Mouse (Mus musculus) intestine, embryonic 14.5 days (tissue): ENCODE data around the gene Gphn. TPM values are rescaled to one million over a fixed set of nuclear protein-coding genes. Genes with fewer than 3 reads are reported as not detected.

Experiments used
- ATAC-seq: fragments of 200-750 bp; cut with Nextera tagmentation; replicated peaks from 2 replicates; pipeline ENCODE4 v1.8.0; 2017; ENCODE audit warnings: low read depth, moderate number of reproducible peaks, moderate TSS enrichment, moderate library complexity; ENCODE audit not compliant: low FRiP score, low TSS enrichment
- DNase-seq: peaks from one replicate; pipeline ENCODE4 v3.0.0-alpha.2; 2018; ENCODE audit warnings: low spot score
- H3K27ac ChIP-seq: fragments of 300-500 bp; sonication (generic); 2 replicates; pipeline ENCODE4 v1.5.1; 2014; ENCODE audit warnings: low read depth, mild to moderate bottlenecking, control low read depth
- H3K27me3 ChIP-seq: fragments of 300-500 bp; sonication (generic); replicated peaks from 2 replicates; pipeline ENCODE4 v1.6.1; 2014; ENCODE audit warnings: low read length, control low read depth; ENCODE audit not compliant: control insufficient read depth, insufficient read depth
- H3K36me3 ChIP-seq: fragments of 300-500 bp; sonication (generic); 2 replicates; pipeline ENCODE4 v1.6.1; 2014; ENCODE audit warnings: low read length, control low read depth; ENCODE audit not compliant: control insufficient read depth, insufficient read depth
- H3K4me1 ChIP-seq: fragments of 300-500 bp; sonication (generic); replicated peaks from 2 replicates; pipeline ENCODE4 v1.6.1; 2014; ENCODE audit warnings: low read length, control low read depth, mixed read lengths; ENCODE audit not compliant: control insufficient read depth, insufficient read depth
- H3K4me2 ChIP-seq: fragments of 300-500 bp; sonication (generic); 2 replicates; pipeline ENCODE4 v1.6.1; 2014; ENCODE audit warnings: low read length
- H3K4me3 ChIP-seq: fragments of 300-500 bp; sonication (generic); 2 replicates; pipeline ENCODE4 v1.5.1; 2014; ENCODE audit warnings: low read depth, low read length, control low read depth, mixed read lengths
- H3K9ac ChIP-seq: fragments of 300-500 bp; sonication (generic); 2 replicates; pipeline ENCODE4 v1.6.1; 2014; ENCODE audit warnings: mild to moderate bottlenecking, low read length
- H3K9me3 ChIP-seq: fragments of 300-500 bp; sonication (generic); 2 replicates; pipeline ENCODE4 v1.6.1; 2016; ENCODE audit warnings: low read length, control low read depth; ENCODE audit not compliant: control insufficient read depth
- WGBS: fragments of 180-500 bp; shearing (Covaris S2); extraction: QIAGEN DNeasy Blood & Tissue Kit; methylation state at CpG from one replicate; pipeline ENCODE4 v1.1.7; 2014; 5-methylcytosine and 5-hydroxymethylcytosine counted together
- polyA plus RNA-seq: library from polyadenylated mRNA; unstranded; fragments of >200 nt; fragmentation: Nextera tagmentation; extraction: Ambion mirVana; gene quantifications from 2 replicates; pipeline ENCODE4 v1.2.1, GENCODE M21; 2014

Gphn gene
- polyA plus RNA-seq, 1 experiment from 2014 or later: 20.3 TPM

GRCm38 (mm10) chr12:78691325-78691724 lies 465.1 kb downstream of the Gphn start, which contains the start of gene Fam71d:
Fam71d (plus strand) TSS chr12:78691535.
- no peak within 1 kb of the TSS for H3K9ac ChIP-seq
- ATAC-seq: no peak
- 71% methylated on average over 1 of the region's 1 CpGs for WGBS

DNA sequence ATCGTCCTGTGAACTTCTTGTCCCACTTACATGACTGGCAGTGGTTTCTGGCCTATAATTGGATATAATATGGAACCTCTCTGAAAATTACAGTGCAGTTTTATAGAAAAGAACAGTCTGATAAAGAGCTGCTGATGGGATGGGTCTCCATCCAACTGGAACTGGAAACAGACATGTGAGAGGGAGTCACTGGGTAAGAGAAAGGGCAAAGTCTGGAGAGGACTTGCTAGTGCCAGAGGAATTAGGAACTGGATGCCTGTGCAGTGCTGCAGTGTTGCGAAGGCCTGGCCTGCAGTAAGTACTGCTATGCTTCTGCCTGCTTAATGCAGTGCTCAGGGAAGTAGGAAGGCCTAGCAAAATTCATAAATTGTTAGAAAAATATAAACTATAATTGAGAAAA lies 467.1 kb downstream of the Gphn start:
- DNase-seq: no peak
- ATAC-seq: no peak
- Histone ChIP-seq H3K9me3 (no peaks in the 10 kb centered on the region), H3K27me3 (no peaks in the 10 kb centered on the region), H3K9ac (no peak overlapping the region), H3K4me2 (no peak overlapping the region), H3K27ac (no peak overlapping the region), H3K36me3 (no peaks in the 10 kb centered on the region), H3K4me3 (no peak overlapping the region), H3K4me1 (no peaks in the 10 kb centered on the region)
- 81% methylated on average over 2 of the region's 2 CpGs for WGBS

More at GRCm38 (mm10) chr12:78691325-78691724, 465.1 kb downstream of the Gphn start, which contains the start of gene Fam71d:
- no peaks in the 10 kb centered on the region for H3K36me3 ChIP-seq
- no peak for DNase-seq
- no peak within 1 kb of the TSS for H3K27ac ChIP-seq
- H3K4me2 ChIP-seq: no peak within 1 kb of the TSS
- no peaks in the 10 kb centered on the region for H3K9me3 ChIP-seq
- no peak within 1 kb of the TSS for H3K4me3 ChIP-seq
- no peaks in the 10 kb centered on the region for H3K27me3 ChIP-seq
- H3K4me1 ChIP-seq: no peaks in the 10 kb centered on the region

GRCm38 (mm10) chr12:78717783-78718182 lies 491.6 kb downstream of the Gphn start:
- DNase-seq (no peak), ATAC-seq (no peak)
- Histone ChIP-seq H3K36me3 (no peaks in the 10 kb centered on the region), H3K4me1 (no peaks in the 10 kb centered on the region), H3K4me3 (no peak overlapping the region), H3K27me3 (no peaks in the 10 kb centered on the region), H3K9ac (no peak overlapping the region), H3K27ac (no peak overlapping the region), H3K9me3 (no peaks in the 10 kb centered on the region), H3K4me2 (no peak overlapping the region)
- 66% methylated on average over 2 of the region's 2 CpGs for WGBS

GRCm38 (mm10) chr12:78727723-78728122 lies 501.5 kb downstream of the Gphn start:
- 42% methylated on average over 4 of the region's 4 CpGs for WGBS
- DNase-seq (no peak), ATAC-seq (no peak)
- no peak overlapping the region for H3K27ac ChIP-seq
- no peaks in the 10 kb centered on the region for H3K36me3 ChIP-seq
- H3K4me1 ChIP-seq: no peaks in the 10 kb centered on the region
- H3K9ac ChIP-seq: no peak overlapping the region
- no peaks in the 10 kb centered on the region for H3K9me3 ChIP-seq
- H3K4me3 ChIP-seq: no peak overlapping the region
- no peaks in the 10 kb centered on the region for H3K27me3 ChIP-seq
- no peak overlapping the region for H3K4me2 ChIP-seq

Other genes starting within 250 kb of the Gphn start
- gene Gm6657, start 32.1 kb upstream of the Gphn start, polyA plus RNA-seq: not detected in 2 replicates